Mouse (Mus musculus): Measurements from ENCODE around the gene Itga2. TPM values are rescaled to one million over a fixed set of nuclear protein-coding genes. Genes with fewer than 3 reads are reported as not detected.

Gene Itga2
- polyA plus RNA-seq, 1 experiment, result 0.01 TPM

DNA sequence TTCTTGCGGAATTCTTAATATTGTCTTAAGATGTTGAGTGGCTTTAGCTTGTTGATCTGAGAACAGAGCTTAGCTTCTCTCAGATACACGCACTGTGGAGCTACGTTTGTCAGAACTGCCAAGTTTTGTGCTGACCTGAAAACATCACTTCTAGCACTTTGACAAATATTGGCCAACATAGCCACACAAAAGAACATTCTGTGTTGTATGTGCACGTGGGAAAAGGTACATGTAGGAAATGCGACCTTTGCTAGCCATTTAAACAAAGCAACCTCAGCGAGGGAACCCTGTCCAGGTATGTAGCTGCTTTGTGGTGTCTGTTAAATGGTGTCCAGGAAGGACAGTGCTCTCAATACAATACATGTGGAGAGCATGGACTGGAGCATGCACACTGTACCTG lies 77.9 kb downstream of the Itga2 start:
- H3ac ChIP-seq (ENCODE audit: control insufficient read depth, insufficient read length, low read depth), result no peak overlapping the region
- H3K79me3 ChIP-seq (ENCODE audit: low read depth), result no peaks in the 10 kb centered on the region
- TF ChIP-seq USF1 (IDR thresholded peaks at IDR 0.05; ENCODE audit: low read depth) (no peak), MAX (IDR thresholded peaks at IDR 0.05) (no peak), FOSL1 (IDR thresholded peaks at IDR 0.05; ENCODE audit: insufficient read depth, low read length, poor library complexity, severe bottlenecking) (no peak), MYOD1 (IDR thresholded peaks at IDR 0.05; ENCODE audit: control insufficient read depth, insufficient read length, low read depth) (no peak), CTCF (IDR thresholded peaks at IDR 0.05; ENCODE audit: control insufficient read depth, insufficient read depth, insufficient read length) (no peak), CEBPB (IDR thresholded peaks at IDR 0.05; ENCODE audit: low read depth) (no peak), MYOG (IDR thresholded peaks at IDR 0.05; ENCODE audit: control insufficient read depth, extremely low read depth, insufficient read length) (no peak)
- no peaks in the 10 kb centered on the region for H3K27me3 ChIP-seq (ENCODE audit: control insufficient read depth, insufficient read depth, insufficient read length)
- H3K36me3 ChIP-seq (ENCODE audit: control insufficient read depth, insufficient read depth), result no peaks in the 10 kb centered on the region
- no peaks in the 10 kb centered on the region for H3K79me2 ChIP-seq (ENCODE audit: control insufficient read depth, insufficient read depth)
- no peak overlapping the region for H3K4me3 ChIP-seq (ENCODE audit: insufficient read depth, poor library complexity, severe bottlenecking)

GRCm38 (mm10) chr13:114853152-114853551 lies 78.7 kb downstream of the Itga2 start:
- no peaks in the 10 kb centered on the region for H3K36me3 ChIP-seq (ENCODE audit: control insufficient read depth, insufficient read depth)
- H3K27me3 ChIP-seq (ENCODE audit: control insufficient read depth, insufficient read depth, insufficient read length), result no peaks in the 10 kb centered on the region
- H3ac ChIP-seq (ENCODE audit: control insufficient read depth, insufficient read length, low read depth), result no peak overlapping the region
- no peaks in the 10 kb centered on the region for H3K79me2 ChIP-seq (ENCODE audit: control insufficient read depth, insufficient read depth)
- H3K4me3 ChIP-seq (ENCODE audit: insufficient read depth, poor library complexity, severe bottlenecking), result no peak overlapping the region
- H3K79me3 ChIP-seq (ENCODE audit: low read depth), result no peaks in the 10 kb centered on the region
- no peak for TF ChIP-seq FOSL1 (IDR thresholded peaks at IDR 0.05; ENCODE audit: insufficient read depth, low read length, poor library complexity, severe bottlenecking)
- no peak for TF ChIP-seq CTCF (IDR thresholded peaks at IDR 0.05; ENCODE audit: control insufficient read depth, insufficient read depth, insufficient read length)
- TF ChIP-seq USF1 (IDR thresholded peaks at IDR 0.05; ENCODE audit: low read depth), result no peak
- no peak for TF ChIP-seq MYOD1 (IDR thresholded peaks at IDR 0.05; ENCODE audit: control insufficient read depth, insufficient read length, low read depth)
- TF ChIP-seq MAX (IDR thresholded peaks at IDR 0.05), result no peak
- no peak for TF ChIP-seq MYOG (IDR thresholded peaks at IDR 0.05; ENCODE audit: control insufficient read depth, extremely low read depth, insufficient read length)
- TF ChIP-seq CEBPB (IDR thresholded peaks at IDR 0.05; ENCODE audit: low read depth), result no peak

DNA sequence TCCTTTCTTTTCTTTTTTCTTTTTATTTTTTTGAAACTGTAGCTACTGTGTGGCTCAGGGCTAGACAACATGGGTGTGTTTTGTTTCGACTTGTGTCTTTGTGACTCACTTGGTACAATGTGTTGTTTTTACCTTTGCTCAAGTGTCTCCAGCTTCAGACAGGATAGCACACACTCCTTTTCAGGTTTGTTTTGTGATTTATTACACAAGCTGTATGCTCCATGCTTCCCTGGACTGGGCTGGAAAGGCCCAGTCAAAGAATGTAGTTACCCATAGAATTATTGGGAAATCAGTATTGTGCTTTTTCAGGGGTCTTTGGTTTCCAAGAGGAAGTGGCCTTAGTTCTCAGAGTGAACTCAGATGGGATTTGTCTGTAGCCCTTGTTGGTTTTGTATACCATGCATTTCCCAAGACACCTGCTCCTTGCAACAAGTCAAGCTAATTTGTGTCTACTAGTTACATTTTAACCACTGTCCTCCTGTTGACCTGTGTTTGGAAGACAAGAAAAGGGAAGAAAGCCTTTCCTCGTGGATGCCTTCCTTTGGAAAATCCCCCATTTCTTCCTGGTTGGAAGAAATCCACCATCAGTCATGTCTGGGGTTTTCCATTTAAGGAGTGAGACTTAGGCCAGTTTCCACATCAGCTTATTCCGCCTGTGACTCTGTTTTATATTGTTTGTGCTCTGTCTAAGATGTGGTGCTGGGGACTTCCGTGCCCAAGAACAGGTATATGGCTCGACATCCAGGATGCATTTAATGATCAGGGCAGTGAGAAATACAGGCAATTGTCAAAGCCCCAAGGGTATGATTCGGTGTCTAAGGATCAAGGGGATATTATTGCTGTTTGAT lies 79.4 kb downstream of the Itga2 start:
- no peak for TF ChIP-seq MAX (IDR thresholded peaks at IDR 0.05)
- TF ChIP-seq MYOG (IDR thresholded peaks at IDR 0.05; ENCODE audit: control insufficient read depth, extremely low read depth, insufficient read length), result no peak
- TF ChIP-seq MYOD1 (IDR thresholded peaks at IDR 0.05; ENCODE audit: control insufficient read depth, insufficient read length, low read depth), result no peak
- no peak for TF ChIP-seq FOSL1 (IDR thresholded peaks at IDR 0.05; ENCODE audit: insufficient read depth, low read length, poor library complexity, severe bottlenecking)
- Histone ChIP-seq H3K79me3 (ENCODE audit: low read depth) (no peaks in the 10 kb centered on the region), H3K79me2 (ENCODE audit: control insufficient read depth, insufficient read depth) (no peaks in the 10 kb centered on the region), H3K36me3 (ENCODE audit: control insufficient read depth, insufficient read depth) (no peaks in the 10 kb centered on the region), H3K27me3 (ENCODE audit: control insufficient read depth, insufficient read depth, insufficient read length) (no peaks in the 10 kb centered on the region), H3K4me3 (ENCODE audit: insufficient read depth, poor library complexity, severe bottlenecking) (no peak overlapping the region), H3ac (ENCODE audit: control insufficient read depth, insufficient read length, low read depth) (no peak overlapping the region)

- Histone ChIP-seq H3K79me2 (ENCODE audit: control insufficient read depth, insufficient read depth) (no peaks in the 10 kb centered on the region), H3K36me3 (ENCODE audit: control insufficient read depth, insufficient read depth) (no peaks in the 10 kb centered on the region), H3K4me3 (ENCODE audit: insufficient read depth, poor library complexity, severe bottlenecking) (no peak overlapping the region), H3K27me3 (ENCODE audit: control insufficient read depth, insufficient read depth, insufficient read length) (no peaks in the 10 kb centered on the region), H3ac (ENCODE audit: control insufficient read depth, insufficient read length, low read depth) (no peak overlapping the region), H3K79me3 (ENCODE audit: low read depth) (no peaks in the 10 kb centered on the region)
- TF ChIP-seq MYOD1 (IDR thresholded peaks at IDR 0.05; ENCODE audit: control insufficient read depth, insufficient read length, low read depth) (no peak), CTCF (IDR thresholded peaks at IDR 0.05; ENCODE audit: control insufficient read depth, insufficient read depth, insufficient read length) (no peak), CEBPB (IDR thresholded peaks at IDR 0.05; ENCODE audit: low read depth) (no peak), FOSL1 (IDR thresholded peaks at IDR 0.05; ENCODE audit: insufficient read depth, low read length, poor library complexity, severe bottlenecking) (no peak), MAX (IDR thresholded peaks at IDR 0.05) (no peak), USF1 (IDR thresholded peaks at IDR 0.05; ENCODE audit: low read depth) (no peak), MYOG (IDR thresholded peaks at IDR 0.05; ENCODE audit: control insufficient read depth, extremely low read depth, insufficient read length) (no peak)
Measured at GRCm38 (mm10) chr13:114848945-114849344, 83.0 kb downstream of the Itga2 start.

DNA sequence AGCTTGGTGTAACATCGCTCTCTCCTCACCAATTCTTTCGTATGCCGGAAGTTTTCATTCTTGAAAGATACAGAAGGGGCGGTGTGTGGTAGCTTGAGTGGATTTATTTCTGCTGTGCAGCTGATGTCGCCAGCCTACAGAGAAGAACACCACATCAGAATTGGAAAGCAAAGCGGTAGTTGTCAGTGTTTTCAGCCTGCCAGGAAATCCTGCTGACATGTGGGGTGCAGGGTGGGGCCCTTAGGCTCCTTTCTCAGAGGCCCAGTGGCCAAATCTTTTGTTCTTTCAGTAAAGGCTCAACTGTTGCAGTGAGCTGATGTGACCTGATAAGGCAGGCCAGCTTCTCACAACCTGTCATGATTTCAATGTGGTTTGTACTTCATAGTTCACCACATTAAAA lies 86.1 kb downstream of the Itga2 start:
- Histone ChIP-seq H3K79me3 (ENCODE audit: low read depth) (no peaks in the 10 kb centered on the region), H3K36me3 (ENCODE audit: control insufficient read depth, insufficient read depth) (no peaks in the 10 kb centered on the region), H3K27me3 (ENCODE audit: control insufficient read depth, insufficient read depth, insufficient read length) (no peaks in the 10 kb centered on the region), H3ac (ENCODE audit: control insufficient read depth, insufficient read length, low read depth) (no peak overlapping the region), H3K4me3 (ENCODE audit: insufficient read depth, poor library complexity, severe bottlenecking) (no peak overlapping the region), H3K79me2 (ENCODE audit: control insufficient read depth, insufficient read depth) (no peaks in the 10 kb centered on the region)
- TF ChIP-seq CEBPB (IDR thresholded peaks at IDR 0.05; ENCODE audit: low read depth) (no peak), USF1 (IDR thresholded peaks at IDR 0.05; ENCODE audit: low read depth) (no peak), FOSL1 (IDR thresholded peaks at IDR 0.05; ENCODE audit: insufficient read depth, low read length, poor library complexity, severe bottlenecking) (no peak), MYOG (IDR thresholded peaks at IDR 0.05; ENCODE audit: control insufficient read depth, extremely low read depth, insufficient read length) (no peak), CTCF (IDR thresholded peaks at IDR 0.05; ENCODE audit: control insufficient read depth, insufficient read depth, insufficient read length) (no peak), MYOD1 (IDR thresholded peaks at IDR 0.05; ENCODE audit: control insufficient read depth, insufficient read length, low read depth) (no peak), MAX (IDR thresholded peaks at IDR 0.05) (no peak)

All from C2C12 (cell line).